Mouse (Mus musculus) layer of hippocampus, postnatal 14 days (tissue): ENCODE results near the gene Ahsg. TPM values are rescaled to one million over a fixed set of nuclear protein-coding genes. Genes with fewer than 3 reads are reported as not detected.
"Not testable (repeated sequence)": the region's sequence is repeated elsewhere in the genome, so short reads cannot be mapped to it uniquely, and the experiment has no call there.

Source experiments
- DNase-seq, 2 experiments: peaks; one replicate each; pipeline ENCODE4 v3.0.0; 2021 to 2022; ENCODE audit warnings: low spot score in 2 of 2, mixed read lengths in 1 of 2
- total RNA-seq, 2 experiments: library from RNA; stranded (reverse); gene quantifications; 2 replicates each; pipeline ENCODE4 v1.2.3; 2021

Gene Ahsg
- total RNA-seq, 2 experiments from 2014 or later: not detected

- DNase-seq: no peak
Observed at GRCm38 (mm10) chr16:22937631-22938030, 46.6 kb downstream of the Ahsg start.

DNA sequence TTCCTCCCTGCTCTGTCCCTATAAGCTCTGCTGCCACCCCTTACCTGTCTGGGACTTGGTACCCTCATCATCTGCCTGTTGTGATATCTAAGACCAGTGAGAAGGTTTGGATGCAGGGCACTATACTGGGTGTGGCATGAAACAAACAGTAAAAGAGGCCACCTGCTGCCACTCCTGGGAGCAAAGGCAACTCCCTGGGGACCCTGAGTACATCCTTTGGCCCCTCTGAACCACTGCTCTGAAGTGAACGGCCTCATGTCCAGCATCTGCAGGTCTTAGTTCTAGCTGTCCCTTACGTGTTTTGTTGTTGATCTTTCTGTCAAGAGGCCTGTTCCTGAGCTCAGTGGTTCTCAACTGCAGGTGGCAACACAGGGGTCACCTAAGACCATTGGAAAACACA lies 47.5 kb downstream of the Ahsg start:
- DNase-seq: no peak

GRCm38 (mm10) chr16:22939120-22939695 lies 48.1 kb downstream of the Ahsg start:
- DNase-seq: no peak

GRCm38 (mm10) chr16:22941825-22942476 lies 50.9 kb downstream of the Ahsg start:
- not testable (repeated sequence) for DNase-seq

GRCm38 (mm10) chr16:22947371-22947770 lies 56.3 kb downstream of the Ahsg start:
- no peak for DNase-seq

Other genes with a start within 250 kb of the Ahsg start
- gene Dgkg, start 234.1 kb upstream of the Ahsg start, total RNA-seq: 100 to 1,000 TPM; 167 to 172 TPM
- gene Crygs, start 79.7 kb upstream of the Ahsg start, total RNA-seq: not detected
- gene Tbccd1, start 33.6 kb upstream of the Ahsg start, total RNA-seq: 10 to 100 TPM; 15.7 to 16.1 TPM
- 10 to 100 TPM; 69.5 to 76.3 TPM for gene Dnajb11, start 33.4 kb upstream of the Ahsg start, total RNA-seq
- gene Fetub, start 27.1 kb downstream of the Ahsg start, total RNA-seq: under 1 TPM in 1 of 2 experiments, not detected in 1; 0.48 TPM
- not detected for gene Hrg, start 59.8 kb downstream of the Ahsg start, total RNA-seq
- not detected for gene Kng2, start 138.2 kb downstream of the Ahsg start, total RNA-seq
- gene Kng1, start 166.6 kb downstream of the Ahsg start, total RNA-seq: not detected
- 100 to 1,000 TPM; 713 to 771 TPM for gene Eif4a2, start 216.2 kb downstream of the Ahsg start, total RNA-seq
- gene Rfc4, start 236.5 kb downstream of the Ahsg start, total RNA-seq: 1 to 10 TPM; 4.8 to 5.1 TPM